8 mouse cellular contexts compared by ENCODE assay signal in the genomic region with DNA sequence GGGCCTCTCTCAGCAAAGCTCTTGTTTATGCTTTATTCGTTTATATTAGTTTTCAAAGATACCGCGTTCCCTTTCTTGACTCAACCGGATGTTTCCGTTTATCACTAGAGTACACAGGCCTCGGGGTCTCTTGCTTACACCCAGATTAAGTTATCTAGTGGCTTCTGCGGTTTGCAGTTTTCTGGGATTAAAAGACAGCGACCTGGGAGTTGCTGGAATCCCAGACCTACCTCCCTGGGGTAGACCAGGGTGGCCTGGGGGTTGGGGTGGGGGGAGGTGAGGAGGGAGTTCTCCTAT. TPM values are rescaled to one million over a fixed set of nuclear protein-coding genes. Genes with fewer than 3 reads are reported as not detected.
A peak's percentile ranks its signal among the peaks of the same experiment; 100 is the strongest.
DNase-seq lines count a peak whose midpoint lies in the region; ATAC-seq and TF ChIP-seq lines count a peak whose summit lies in the region.

No protein-coding gene starts in this region.

- peak overlapping the region; percentile 100 for H3K4me2 ChIP-seq in lung, embryonic 14.5 days
- peak overlapping the region; percentile 100 for H3K4me2 ChIP-seq in forebrain, embryonic 11.5 days (ENCODE audit: low read depth, low read length, severe bottlenecking)
- peak overlapping the region; percentile 100 for H3K4me2 ChIP-seq in limb, embryonic 12.5 days
- peak overlapping the region; percentile 100 for H3K4me2 ChIP-seq in neural tube, embryonic 14.5 days (ENCODE audit: low read depth, low read length)

- H3K27me3 ChIP-seq in lung, embryonic 14.5 days (ENCODE audit: insufficient read depth, low read length), result no peaks in the 10 kb centered on the region
- H3K27me3 ChIP-seq in forebrain, embryonic 11.5 days (ENCODE audit: control insufficient read depth, insufficient read depth, low read length), result no peaks in the 10 kb centered on the region
- no peaks in the 10 kb centered on the region for H3K27me3 ChIP-seq in limb, embryonic 12.5 days
- H3K27me3 ChIP-seq in neural tube, embryonic 14.5 days (ENCODE audit: control insufficient read depth, insufficient read depth, low read length), result no peaks in the 10 kb centered on the region

- peak; percentile 64 for DNase-seq in lung, embryonic 14.5 days
- no peak for DNase-seq in lung, adult 18-20 months
- DNase-seq in forebrain, embryonic 11.5 days (ENCODE audit: low spot score), result no peak
- no peak for DNase-seq in adrenal gland, postnatal 36 days
- DNase-seq in left cerebral cortex, adult 8-10 months (ENCODE audit: low spot score in 2 of 2), result no peak
- no peak for DNase-seq in left cerebral cortex, adult 11 months (ENCODE audit: low spot score)

- no peak for ATAC-seq in lung, embryonic 14.5 days (ENCODE audit: insufficient read depth)
- no peak for ATAC-seq in forebrain, embryonic 11.5 days (replicated peaks; ENCODE audit: low FRiP score)
- 0 out of 2 replicates have a peak, but pooled peaks have one; percentile 1 for ATAC-seq in limb, embryonic 12.5 days (ENCODE audit: insufficient number of reproducible peaks, insufficient read depth, low FRiP score, low TSS enrichment, low read depth)
- ATAC-seq in neural tube, embryonic 14.5 days (ENCODE audit: low read depth), result no peak

- WGBS in lung, embryonic 14.5 days, result 4% methylated on average over 8 of the region's 8 CpGs
- 3% methylated on average over 8 of the region's 8 CpGs for WGBS in forebrain, embryonic 11.5 days
- WGBS in limb, embryonic 12.5 days, result 3% methylated on average over 8 of the region's 8 CpGs
- 7% methylated on average over 8 of the region's 8 CpGs for WGBS in neural tube, embryonic 14.5 days

- no peak for TF ChIP-seq CTCF in lung, embryonic 14.5 days (IDR thresholded peaks at IDR 0.05; ENCODE audit: low read depth)

- H3K4me3 ChIP-seq in lung, embryonic 14.5 days (ENCODE audit: low read depth, low read length), result peak overlapping the region; percentile 67
- H3K4me3 ChIP-seq in forebrain, embryonic 11.5 days (ENCODE audit: low read depth, low read length), result peak overlapping the region; percentile 57
- H3K4me3 ChIP-seq in limb, embryonic 12.5 days (replicated peaks), result peak overlapping the region; percentile 64
- H3K4me3 ChIP-seq in neural tube, embryonic 14.5 days (ENCODE audit: low read depth, low read length), result peak overlapping the region; percentile 82

- peak overlapping the region; percentile 74 for H3K9ac ChIP-seq in lung, embryonic 14.5 days
- H3K9ac ChIP-seq in forebrain, embryonic 11.5 days (ENCODE audit: low read length), result peak overlapping the region; percentile 72; the same call in 1 of the 2 replicates
- peak overlapping the region; percentile 76; the same call in 1 of the 2 replicates for H3K9ac ChIP-seq in limb, embryonic 12.5 days (replicated peaks)
- H3K9ac ChIP-seq in neural tube, embryonic 14.5 days (replicated peaks; ENCODE audit: low read depth, low read length), result peak overlapping the region; percentile 83; the same call in 1 of the 2 replicates

- no peaks in the 10 kb centered on the region for H3K36me3 ChIP-seq in lung, embryonic 14.5 days (ENCODE audit: insufficient read depth)
- no peaks in the 10 kb centered on the region; the same call in 1 of the 2 replicates for H3K36me3 ChIP-seq in forebrain, embryonic 11.5 days (ENCODE audit: control insufficient read depth, insufficient read depth, low read length)
- H3K36me3 ChIP-seq in limb, embryonic 12.5 days, result peaks cover 4% of the 10 kb centered on the region; the same call in 1 of the 2 replicates
- no peaks in the 10 kb centered on the region for H3K36me3 ChIP-seq in neural tube, embryonic 14.5 days (ENCODE audit: control insufficient read depth, insufficient read depth, low read length)

- no peaks in the 10 kb centered on the region for H3K4me1 ChIP-seq in lung, embryonic 14.5 days (ENCODE audit: insufficient read depth)
- H3K4me1 ChIP-seq in forebrain, embryonic 11.5 days (replicated peaks; ENCODE audit: control insufficient read depth, insufficient read depth, low read length), result peaks cover 4% of the 10 kb centered on the region; the same call in 1 of the 2 replicates
- H3K4me1 ChIP-seq in limb, embryonic 12.5 days (replicated peaks), result peaks cover 10% of the 10 kb centered on the region
- 0 out of 2 replicates have a peak, but pooled peaks cover 8% of the 10 kb centered on the region for H3K4me1 ChIP-seq in neural tube, embryonic 14.5 days (ENCODE audit: control insufficient read depth, insufficient read depth, low read length)

- no peaks in the 10 kb centered on the region for H3K9me3 ChIP-seq in lung, embryonic 14.5 days (ENCODE audit: low read depth, low read length)
- H3K9me3 ChIP-seq in forebrain, embryonic 11.5 days (ENCODE audit: control insufficient read depth, low read length), result peaks cover 5% of the 10 kb centered on the region; the same call in 1 of the 2 replicates
- H3K9me3 ChIP-seq in limb, embryonic 12.5 days, result peaks cover 7% of the 10 kb centered on the region; the same call in 1 of the 2 replicates
- no peaks in the 10 kb centered on the region for H3K9me3 ChIP-seq in neural tube, embryonic 14.5 days (ENCODE audit: control insufficient read depth, low read length)

- peak overlapping the region; percentile 86 for H3K27ac ChIP-seq in lung, embryonic 14.5 days (ENCODE audit: low read depth)
- H3K27ac ChIP-seq in forebrain, embryonic 11.5 days (ENCODE audit: low read depth, low read length), result no peak overlapping the region
- H3K27ac ChIP-seq in limb, embryonic 12.5 days, result no peak overlapping the region
- 0 out of 2 replicates have a peak overlapping the region, but pooled peaks have one; percentile 16 for H3K27ac ChIP-seq in neural tube, embryonic 14.5 days (ENCODE audit: low read depth, low read length)

RNA-seq across cellular contexts. Expression of gene Adamts3, which starts 0.7 kb away (rescaled TPM):
- 5.6 and 5.9 TPM in 2 replicates for polyA plus RNA-seq in lung, embryonic 14.5 days (2014; fragmentation: Nextera tagmentation; extraction: Ambion mirVana)
- polyA plus RNA-seq in forebrain, embryonic 11.5 days (2014; fragmentation: Nextera tagmentation; extraction: Ambion mirVana), result 7.0 and 7.1 TPM in 2 replicates
- polyA plus RNA-seq in limb, embryonic 12.5 days (2016; fragmentation: Nextera tagmentation; extraction: Ambion mirVana), result 4.5 and 5.5 TPM in 2 replicates
- 10.9 and 12.8 TPM in 2 replicates for polyA plus RNA-seq in neural tube, embryonic 14.5 days (2014; fragmentation: Nextera tagmentation; extraction: Ambion mirVana)
- total RNA-seq in adrenal gland, postnatal 36 days (2021), result 1 to 10 TPM; 5.2 to 5.6 TPM
- total RNA-seq in left cerebral cortex, adult 8-10 months (2022), result 10 to 100 TPM; 28.0 to 31.7 (median 30.6) TPM

Comparison
In these comparisons a context has a peak if more than half of its experiments do, and no peak if none do; other contexts are left out.
1. H3K27ac ChIP-seq: peak in lung, embryonic 14.5 days (single experiment) and neural tube, embryonic 14.5 days (single experiment); none in forebrain, embryonic 11.5 days (single experiment) and limb, embryonic 12.5 days (single experiment).
2. Peak in every context shown above with its lines, with median percentiles within 50 percentile points of each other: H3K4me2 ChIP-seq, H3K4me3 ChIP-seq and H3K9ac ChIP-seq.